Mouse (Mus musculus): ENCODE measurements around the gene Nme9. TPM values are rescaled to one million over a fixed set of nuclear protein-coding genes. Genes with fewer than 3 reads are reported as not detected.

Gene Nme9
- polyA plus RNA-seq, 1 experiment from 2014 or later: 0.46 TPM

DNA sequence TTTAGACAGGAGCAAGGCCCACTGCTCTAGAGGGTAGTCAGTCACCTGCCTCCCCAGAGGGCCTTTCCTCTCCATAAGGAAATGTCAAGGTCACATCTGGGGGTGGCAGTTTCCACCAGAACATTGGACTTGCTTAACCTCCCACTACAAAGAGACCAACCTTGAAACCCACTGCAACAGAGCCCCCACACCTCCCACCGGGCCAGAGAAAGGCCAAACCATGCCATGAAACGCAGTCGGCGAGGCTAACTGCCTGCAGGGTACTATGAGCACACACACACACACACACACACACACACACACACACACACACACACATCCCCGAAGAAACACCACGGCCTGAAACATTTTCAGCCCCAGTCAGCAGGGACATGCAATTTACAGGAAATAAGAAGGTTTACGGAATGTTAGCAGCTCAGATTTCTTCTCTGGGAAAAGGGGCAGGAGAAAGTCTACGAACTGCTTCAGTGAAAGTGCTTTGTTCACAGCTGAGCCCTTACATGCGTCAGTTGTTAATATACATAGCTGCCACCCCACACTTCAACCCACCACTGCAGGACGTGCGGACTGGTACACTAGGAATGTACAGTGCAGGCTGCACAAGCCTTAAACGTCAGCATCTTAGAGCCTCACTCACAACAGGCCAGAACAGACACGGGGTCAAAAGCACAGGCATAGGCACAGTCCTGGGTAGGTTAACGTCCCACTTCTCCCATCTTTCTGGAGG is 16.2 kb upstream of the Nme9 start:
- no peak for TF ChIP-seq CTCF (IDR thresholded peaks at IDR 0.05; ENCODE audit: low read depth)
- Histone ChIP-seq H3K9ac (ENCODE audit: low read depth, low read length) (no peak overlapping the region), H3K4me3 (ENCODE audit: low read depth, low read length) (peak overlapping the region; percentile 68; the same call in 1 of the 2 replicates), H3K27me3 (replicated peaks; ENCODE audit: control insufficient read depth, insufficient read depth, low read length) (0 out of 2 replicates have a peak, but pooled peaks cover 3% of the 10 kb centered on the region), H3K4me2 (replicated peaks; ENCODE audit: low read depth) (peak overlapping the region; percentile 95), H3K36me3 (ENCODE audit: control insufficient read depth, insufficient read depth) (no peaks in the 10 kb centered on the region), H3K9me3 (ENCODE audit: control insufficient read depth) (no peaks in the 10 kb centered on the region), H3K27ac (ENCODE audit: low read depth, low read length) (peak overlapping the region; percentile 21; the same call in 1 of the 2 replicates), H3K4me1 (replicated peaks; ENCODE audit: control insufficient read depth, insufficient read depth, low read length) (no peaks in the 10 kb centered on the region)
- no peak for ATAC-seq
- WGBS: 51% methylated on average over 14 of the region's 14 CpGs

GRCm38 (mm10) chr9:99435619-99436181 is 15.6 kb upstream of the Nme9 start:
- WGBS: 40% methylated on average over 16 of the region's 16 CpGs
- TF ChIP-seq CTCF (IDR thresholded peaks at IDR 0.05; ENCODE audit: low read depth): no peak
- peak overlapping the region; percentile 62 for H3K9ac ChIP-seq (ENCODE audit: low read depth, low read length)
- 0 out of 2 replicates have a peak, but pooled peaks cover 3% of the 10 kb centered on the region for H3K27me3 ChIP-seq (replicated peaks; ENCODE audit: control insufficient read depth, insufficient read depth, low read length)
- peak overlapping the region; percentile 95 for H3K4me2 ChIP-seq (replicated peaks; ENCODE audit: low read depth)
- no peaks in the 10 kb centered on the region for H3K36me3 ChIP-seq (ENCODE audit: control insufficient read depth, insufficient read depth)
- no peaks in the 10 kb centered on the region for H3K9me3 ChIP-seq (ENCODE audit: control insufficient read depth)
- no peaks in the 10 kb centered on the region for H3K4me1 ChIP-seq (replicated peaks; ENCODE audit: control insufficient read depth, insufficient read depth, low read length)
- peak overlapping the region; percentile 21; the same call in 1 of the 2 replicates for H3K27ac ChIP-seq (ENCODE audit: low read depth, low read length)
- ATAC-seq: no peak
- H3K4me3 ChIP-seq (ENCODE audit: low read depth, low read length): peak overlapping the region; percentile 68

- Histone ChIP-seq H3K4me1 (replicated peaks; ENCODE audit: control insufficient read depth, insufficient read depth, low read length) (no peaks in the 10 kb centered on the region), H3K36me3 (ENCODE audit: control insufficient read depth, insufficient read depth) (no peaks in the 10 kb centered on the region), H3K9ac (ENCODE audit: low read depth, low read length) (peak overlapping the region; percentile 62), H3K9me3 (ENCODE audit: control insufficient read depth) (no peaks in the 10 kb centered on the region), H3K4me2 (replicated peaks; ENCODE audit: low read depth) (peak overlapping the region; percentile 95), H3K27me3 (replicated peaks; ENCODE audit: control insufficient read depth, insufficient read depth, low read length) (0 out of 2 replicates have a peak, but pooled peaks cover 3% of the 10 kb centered on the region), H3K4me3 (ENCODE audit: low read depth, low read length) (peak overlapping the region; percentile 68), H3K27ac (ENCODE audit: low read depth, low read length) (peak overlapping the region; percentile 54)
- no peak for TF ChIP-seq CTCF (IDR thresholded peaks at IDR 0.05; ENCODE audit: low read depth)
- under 1% methylated on average over 77 of the region's 86 CpGs for whole genome bisulfite sequencing
- peak; percentile 91 for ATAC-seq
These were observed 14.9 kb upstream of the Nme9 start for GRCm38 (mm10) chr9:99436182-99437030.

- Histone ChIP-seq H3K36me3 (ENCODE audit: control insufficient read depth, insufficient read depth) (no peaks in the 10 kb centered on the region), H3K27ac (ENCODE audit: low read depth, low read length) (peak within 1 kb of the TSS; percentile 54), H3K27me3 (replicated peaks; ENCODE audit: control insufficient read depth, insufficient read depth, low read length) (0 out of 2 replicates have a peak, but pooled peaks cover 3% of the 10 kb centered on the region), H3K4me1 (replicated peaks; ENCODE audit: control insufficient read depth, insufficient read depth, low read length) (no peaks in the 10 kb centered on the region), H3K4me2 (replicated peaks; ENCODE audit: low read depth) (peak within 1 kb of the TSS; percentile 95), H3K9ac (ENCODE audit: low read depth, low read length) (peak within 1 kb of the TSS; percentile 62), H3K9me3 (ENCODE audit: control insufficient read depth) (no peaks in the 10 kb centered on the region), H3K4me3 (ENCODE audit: low read depth, low read length) (peak within 1 kb of the TSS; percentile 68)
- WGBS: 12% methylated on average over 27 of the region's 27 CpGs
- no peak for ATAC-seq
- no peak for TF ChIP-seq CTCF (IDR thresholded peaks at IDR 0.05; ENCODE audit: low read depth)
These were observed 14.1 kb upstream of the Nme9 start, which contains the start of gene Mras for GRCm38 (mm10) chr9:99437031-99437764. Gene Mras, minus strand, starts transcription at chr9:99437381.

DNA sequence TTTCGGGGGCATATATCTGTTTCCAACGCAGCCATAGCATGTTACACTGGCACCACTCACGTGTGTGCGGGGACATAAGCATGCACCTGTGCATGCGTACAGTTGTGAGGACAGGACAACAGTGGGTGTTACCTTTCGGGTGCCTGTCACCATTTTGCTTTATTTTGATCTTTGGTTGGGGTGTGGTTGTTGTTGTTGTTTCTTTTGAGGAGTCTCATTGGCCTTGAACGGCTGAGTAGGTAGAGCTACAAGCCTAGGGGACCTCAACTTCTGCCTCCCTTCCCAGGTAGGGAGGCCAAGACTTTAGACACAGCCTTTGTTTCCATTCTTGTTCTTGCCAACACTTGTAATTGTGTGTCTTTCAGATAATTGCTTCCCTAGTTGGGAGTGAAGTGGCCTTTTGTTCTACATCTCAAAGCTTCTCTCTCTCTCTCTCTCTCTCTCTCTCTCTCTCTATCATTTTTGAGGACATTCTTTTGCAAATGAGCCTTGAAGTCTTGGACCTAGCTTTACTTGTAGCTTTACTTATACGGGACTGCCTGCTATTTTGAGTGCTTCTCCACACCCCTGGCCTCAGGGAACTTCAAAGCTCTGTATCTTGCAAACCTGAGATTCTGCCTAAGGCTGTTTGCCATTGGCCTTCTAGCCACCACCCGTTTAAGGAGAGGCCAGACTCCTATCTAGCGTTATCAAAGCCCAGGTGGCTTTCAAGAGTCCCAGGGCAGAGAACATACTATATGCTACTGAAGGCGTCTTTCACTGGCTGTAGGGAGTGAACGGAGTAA is 13.3 kb upstream of the Nme9 start:
- Histone ChIP-seq H3K4me3 (ENCODE audit: low read depth, low read length) (no peak overlapping the region), H3K27ac (ENCODE audit: low read depth, low read length) (no peak overlapping the region), H3K27me3 (replicated peaks; ENCODE audit: control insufficient read depth, insufficient read depth, low read length) (0 out of 2 replicates have a peak, but pooled peaks cover 3% of the 10 kb centered on the region), H3K9ac (ENCODE audit: low read depth, low read length) (no peak overlapping the region), H3K36me3 (ENCODE audit: control insufficient read depth, insufficient read depth) (no peaks in the 10 kb centered on the region), H3K4me1 (replicated peaks; ENCODE audit: control insufficient read depth, insufficient read depth, low read length) (no peaks in the 10 kb centered on the region), H3K4me2 (replicated peaks; ENCODE audit: low read depth) (no peak overlapping the region), H3K9me3 (ENCODE audit: control insufficient read depth) (no peaks in the 10 kb centered on the region)
- ATAC-seq: no peak
- TF ChIP-seq CTCF (IDR thresholded peaks at IDR 0.05; ENCODE audit: low read depth): no peak
- WGBS: 68% methylated on average over 12 of the region's 12 CpGs
